Mouse (Mus musculus) forebrain, embryonic 13.5 days (tissue): ENCODE data around the gene Cadm1. TPM values are rescaled to one million over a fixed set of nuclear protein-coding genes. Genes with fewer than 3 reads are reported as not detected.
A peak's percentile ranks its signal among the peaks of the same experiment; 100 is the strongest.

Experiments
- ATAC-seq: fragments of 200-750 bp; cut with Nextera tagmentation; 2 replicates; pipeline ENCODE4 v1.8.0; 2017
- H3K27ac ChIP-seq: fragments of 300-500 bp; sonication (generic); 2 replicates; pipeline ENCODE4 v1.5.1; 2015; ENCODE audit warnings: inconsistent platforms, mild to moderate bottlenecking, moderate library complexity
- H3K27me3 ChIP-seq: fragments of 300-500 bp; sonication (generic); 2 replicates; pipeline ENCODE4 v1.6.1; 2015; ENCODE audit warnings: mild to moderate bottlenecking, inconsistent platforms
- H3K36me3 ChIP-seq: fragments of 300-500 bp; sonication (generic); 2 replicates; pipeline ENCODE4 v1.6.1; 2015; ENCODE audit warnings: mild to moderate bottlenecking, inconsistent platforms; ENCODE audit not compliant: poor library complexity, severe bottlenecking
- H3K4me1 ChIP-seq: fragments of 300-500 bp; sonication (generic); 2 replicates; pipeline ENCODE4 v1.6.1; 2015; ENCODE audit warnings: inconsistent platforms
- H3K4me2 ChIP-seq: fragments of 300-500 bp; sonication (generic); 2 replicates; pipeline ENCODE4 v1.6.1; 2015; ENCODE audit warnings: inconsistent platforms, mild to moderate bottlenecking, moderate library complexity
- H3K4me3 ChIP-seq: fragments of 300-500 bp; sonication (generic); 2 replicates; pipeline ENCODE4 v1.5.1; 2015; ENCODE audit warnings: mild to moderate bottlenecking, inconsistent platforms
- H3K9ac ChIP-seq: fragments of 300-500 bp; sonication (generic); 2 replicates; pipeline ENCODE4 v1.6.1; 2015; ENCODE audit warnings: mild to moderate bottlenecking, inconsistent platforms
- H3K9me3 ChIP-seq: fragments of 300-500 bp; sonication (generic); replicated peaks from 2 replicates; pipeline ENCODE4 v1.6.1; 2016; ENCODE audit warnings: inconsistent platforms
- WGBS: fragments of 180-500 bp; shearing (Covaris S2); methylation state at CpG from one replicate; pipeline ENCODE4 v1.1.7; 2015; 5-methylcytosine and 5-hydroxymethylcytosine counted together
- polyA plus RNA-seq: library from polyadenylated mRNA; unstranded; fragments of >200 nt; fragmentation: Nextera tagmentation; extraction: Ambion mirVana; gene quantifications from 2 replicates; pipeline ENCODE4 v1.2.1, GENCODE M21; 2015

The Cadm1 gene
- polyA plus RNA-seq, 1 experiment from 2014 or later = 140 TPM

DNA sequence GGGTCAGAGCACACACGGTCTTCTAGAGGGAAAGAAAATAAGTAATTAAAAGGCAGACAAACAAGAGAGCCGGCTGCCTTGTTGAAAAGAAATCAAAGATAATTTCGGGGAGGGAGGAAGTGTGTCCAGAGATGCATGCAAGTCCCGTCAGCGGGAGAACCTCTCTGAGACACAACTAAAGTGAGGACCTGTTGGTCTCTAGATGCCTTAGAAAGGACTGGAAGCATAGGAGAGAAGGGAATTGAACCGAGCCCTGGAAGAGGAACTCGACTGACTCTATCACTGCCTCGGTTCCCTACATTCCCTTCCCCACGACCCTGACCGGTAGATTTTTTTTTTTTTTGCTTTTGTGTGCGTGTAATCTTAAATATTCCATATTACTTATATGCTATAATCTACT, 791 bp upstream of the Cadm1 start:
- H3K4me3 ChIP-seq = peak overlapping the region; percentile 89
- peak overlapping the region; percentile 65 for H3K4me2 ChIP-seq
- 4% methylated on average over 11 of the region's 11 CpGs for WGBS
- H3K36me3 ChIP-seq = no peaks in the 10 kb centered on the region
- peak overlapping the region; percentile 85; the same call in 1 of the 2 replicates for H3K27ac ChIP-seq
- peak overlapping the region; percentile 66 for H3K9ac ChIP-seq
- H3K4me1 ChIP-seq = peaks cover 30% of the 10 kb centered on the region
- H3K27me3 ChIP-seq = no peaks in the 10 kb centered on the region
- no peak for ATAC-seq
- no peaks in the 10 kb centered on the region for H3K9me3 ChIP-seq

GRCm38 (mm10) chr9:47530544-47530921, 560 bp downstream of the Cadm1 start:
- no peaks in the 10 kb centered on the region for H3K9me3 ChIP-seq
- H3K36me3 ChIP-seq = no peaks in the 10 kb centered on the region
- peak overlapping the region; percentile 97 for H3K4me2 ChIP-seq
- peak overlapping the region; percentile 97 for H3K9ac ChIP-seq
- H3K4me1 ChIP-seq = peaks cover 42% of the 10 kb centered on the region
- H3K27ac ChIP-seq = peak overlapping the region; percentile 91
- H3K4me3 ChIP-seq = peak overlapping the region; percentile 89
- ATAC-seq = no peak; the same call in 1 of the 2 replicates
- WGBS = 0% methylated on average over 21 of the region's 30 CpGs
- no peaks in the 10 kb centered on the region for H3K27me3 ChIP-seq

DNA sequence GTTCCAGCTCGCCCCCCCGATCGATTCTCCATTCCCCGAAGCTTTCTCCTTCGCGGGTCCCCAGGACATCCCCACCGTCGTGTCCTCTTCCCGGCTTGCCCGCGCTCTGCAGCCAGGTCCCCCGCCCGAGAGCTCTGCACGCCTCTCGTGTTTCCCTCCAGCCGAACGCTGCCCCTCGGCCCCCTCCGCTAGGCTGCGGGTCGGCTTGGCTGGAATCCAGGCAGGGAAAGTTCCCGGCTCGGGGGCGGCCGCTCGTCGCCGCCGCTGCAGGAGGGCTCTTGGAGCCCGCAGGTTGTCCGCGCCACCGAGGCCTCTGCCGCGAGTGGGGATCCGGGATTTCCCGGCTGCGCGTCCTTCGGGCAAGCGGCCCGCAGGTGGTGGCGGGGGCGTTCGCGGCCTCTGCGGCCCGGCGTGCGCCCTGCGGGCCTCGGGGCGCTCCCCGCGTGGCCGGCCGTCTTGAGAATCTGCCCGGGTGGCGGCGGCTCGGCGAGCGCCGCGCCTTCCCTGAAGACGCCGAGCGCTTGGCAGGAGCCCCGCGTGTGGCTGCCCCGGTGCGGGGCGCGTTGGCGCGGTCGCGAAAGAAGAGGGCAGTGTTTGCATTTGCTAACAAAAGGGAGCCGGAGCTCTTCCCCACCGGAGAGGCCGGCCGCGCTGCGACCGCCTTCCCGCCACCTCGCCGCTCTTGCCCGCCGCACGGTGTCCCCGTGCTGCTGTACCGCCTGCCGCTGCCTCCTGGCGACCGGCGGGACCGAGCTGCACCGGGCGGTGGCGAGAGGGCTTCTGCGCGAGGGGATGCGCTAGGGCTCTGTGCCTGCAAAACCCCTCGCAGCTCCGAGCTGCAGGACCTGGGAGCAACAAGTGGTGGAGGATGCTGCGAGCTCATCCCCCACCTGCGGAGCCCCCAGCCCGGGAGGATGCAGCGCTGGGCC, 1.2 kb downstream of the Cadm1 start:
- peak overlapping the region; percentile 97 for H3K9ac ChIP-seq
- peaks cover 49% of the 10 kb centered on the region for H3K4me1 ChIP-seq
- no peaks in the 10 kb centered on the region for H3K9me3 ChIP-seq
- no peaks in the 10 kb centered on the region for H3K27me3 ChIP-seq
- H3K4me2 ChIP-seq = peak overlapping the region; percentile 97
- under 1% methylated on average over 105 of the region's 110 CpGs for WGBS
- peak overlapping the region; percentile 89 for H3K4me3 ChIP-seq
- H3K36me3 ChIP-seq = no peaks in the 10 kb centered on the region
- H3K27ac ChIP-seq = peak overlapping the region; percentile 91
- ATAC-seq = peak; percentile 14

GRCm38 (mm10) chr9:47532215-47532865, 2.4 kb downstream of the Cadm1 start:
- H3K9ac ChIP-seq = peak overlapping the region; percentile 97
- ATAC-seq = no peak
- no peaks in the 10 kb centered on the region for H3K27me3 ChIP-seq
- no peaks in the 10 kb centered on the region for H3K9me3 ChIP-seq
- peak overlapping the region; percentile 97 for H3K4me2 ChIP-seq
- peak overlapping the region; percentile 31; the same call in 1 of the 2 replicates for H3K27ac ChIP-seq
- under 1% methylated on average over 20 of the region's 20 CpGs for WGBS
- H3K4me1 ChIP-seq = peaks cover 50% of the 10 kb centered on the region
- peak overlapping the region; percentile 89 for H3K4me3 ChIP-seq
- peaks cover 5% of the 10 kb centered on the region; the same call in 1 of the 2 replicates for H3K36me3 ChIP-seq

DNA sequence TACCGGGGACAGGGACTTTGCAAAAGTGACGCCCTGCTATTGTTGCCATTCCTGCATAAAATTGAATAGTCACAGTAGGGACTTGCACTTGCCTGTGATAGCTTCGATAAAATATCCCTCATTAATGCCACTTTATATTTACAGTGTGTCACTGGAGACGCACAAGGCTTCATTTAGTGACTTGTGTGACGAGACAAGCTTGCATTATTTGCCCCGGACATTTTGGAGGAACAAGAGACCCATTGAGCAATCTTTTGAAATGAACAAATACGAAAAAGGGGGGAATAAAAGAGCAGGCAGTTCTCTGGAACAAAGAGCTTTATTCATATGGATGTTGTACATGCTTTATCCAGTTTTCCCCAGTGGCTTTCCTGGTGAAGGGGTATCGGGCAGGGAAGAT, 3.5 kb downstream of the Cadm1 start:
- Histone ChIP-seq H3K9ac (peak overlapping the region; percentile 97), H3K27ac (peak overlapping the region; percentile 31; the same call in 1 of the 2 replicates)
- 1% methylated on average over 8 of the region's 8 CpGs for WGBS

GRCm38 (mm10) chr9:47534573-47535475, 4.9 kb downstream of the Cadm1 start:
- WGBS = 73% methylated on average over 11 of the region's 11 CpGs
- Histone ChIP-seq H3K4me2 (peak overlapping the region; percentile 20), H3K9ac (no peak overlapping the region), H3K4me3 (no peak overlapping the region), H3K9me3 (no peaks in the 10 kb centered on the region), H3K27ac (no peak overlapping the region), H3K27me3 (no peaks in the 10 kb centered on the region), H3K4me1 (peaks cover 50% of the 10 kb centered on the region), H3K36me3 (peaks cover 18% of the 10 kb centered on the region)
- ATAC-seq = no peak

More for the DNA sequence above, 3.5 kb downstream of the Cadm1 start:
- ATAC-seq = no peak
- Histone ChIP-seq H3K4me3 (peak overlapping the region; percentile 89), H3K27me3 (no peaks in the 10 kb centered on the region), H3K36me3 (peaks cover 10% of the 10 kb centered on the region; the same call in 1 of the 2 replicates), H3K9me3 (no peaks in the 10 kb centered on the region), H3K4me1 (peaks cover 55% of the 10 kb centered on the region), H3K4me2 (peak overlapping the region; percentile 97)

DNA sequence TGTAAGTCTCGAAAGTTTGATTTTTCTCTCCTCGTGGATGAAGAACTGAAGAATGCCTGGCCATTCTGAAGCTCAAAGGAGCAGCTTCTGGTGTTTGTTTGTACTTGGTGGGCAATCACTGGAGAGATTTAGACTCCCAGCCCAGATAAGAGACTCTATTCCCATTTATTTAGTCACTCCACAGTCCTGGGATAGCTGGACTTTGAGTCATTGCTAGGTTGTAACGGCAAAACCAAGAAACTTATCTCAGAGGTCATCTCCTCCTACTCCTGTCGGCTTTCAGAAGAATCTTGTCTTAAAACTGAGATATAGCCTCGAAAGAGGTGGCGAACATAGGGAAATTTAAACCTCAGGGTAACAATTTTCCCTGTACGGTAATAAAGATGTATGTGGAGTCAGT, 15.3 kb downstream of the Cadm1 start:
- no peak for ATAC-seq
- no peak overlapping the region for H3K27ac ChIP-seq
- 84% methylated on average over 7 of the region's 7 CpGs for WGBS
- H3K4me3 ChIP-seq = no peak overlapping the region
- no peaks in the 10 kb centered on the region for H3K27me3 ChIP-seq
- no peaks in the 10 kb centered on the region for H3K9me3 ChIP-seq
- peaks cover 17% of the 10 kb centered on the region for H3K4me1 ChIP-seq
- peaks cover 25% of the 10 kb centered on the region for H3K36me3 ChIP-seq
- no peak overlapping the region for H3K4me2 ChIP-seq
- no peak overlapping the region for H3K9ac ChIP-seq

GRCm38 (mm10) chr9:47545667-47546066, 15.7 kb downstream of the Cadm1 start:
- no peak overlapping the region for H3K9ac ChIP-seq
- H3K36me3 ChIP-seq = peaks cover 24% of the 10 kb centered on the region
- H3K27me3 ChIP-seq = no peaks in the 10 kb centered on the region
- 41% methylated on average over 12 of the region's 12 CpGs for WGBS
- no peak overlapping the region for H3K4me3 ChIP-seq
- no peak overlapping the region for H3K27ac ChIP-seq
- no peak overlapping the region for H3K4me2 ChIP-seq
- H3K9me3 ChIP-seq = no peaks in the 10 kb centered on the region
- H3K4me1 ChIP-seq = peaks cover 17% of the 10 kb centered on the region
- ATAC-seq = no peak

DNA sequence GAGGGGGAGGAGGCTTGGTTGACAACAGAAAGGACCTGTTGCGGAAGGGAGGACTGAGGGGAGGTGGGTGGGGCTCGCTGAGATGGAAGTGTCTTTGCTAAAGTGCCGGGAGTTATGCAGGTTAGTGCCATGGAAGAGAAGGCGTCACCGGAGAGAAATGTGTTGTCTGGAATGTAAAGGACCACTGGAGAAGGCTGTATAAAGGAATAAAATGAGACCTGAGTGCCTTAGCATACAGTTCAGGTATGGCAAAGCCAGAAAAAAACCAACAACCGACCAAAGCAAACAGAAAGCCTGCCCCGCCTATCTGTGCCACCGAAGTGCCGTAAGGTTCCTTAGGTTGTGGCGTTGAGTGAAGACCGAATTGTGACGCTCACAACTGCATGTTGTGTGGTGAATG, 18.4 kb downstream of the Cadm1 start:
- ATAC-seq = no peak
- H3K27ac ChIP-seq = no peak overlapping the region
- H3K27me3 ChIP-seq = no peaks in the 10 kb centered on the region
- no peaks in the 10 kb centered on the region for H3K9me3 ChIP-seq
- H3K4me3 ChIP-seq = no peak overlapping the region
- H3K9ac ChIP-seq = no peak overlapping the region
- peaks cover 22% of the 10 kb centered on the region for H3K36me3 ChIP-seq
- H3K4me2 ChIP-seq = no peak overlapping the region
- WGBS = 92% methylated on average over 12 of the region's 12 CpGs
- peaks cover 21% of the 10 kb centered on the region for H3K4me1 ChIP-seq

DNA sequence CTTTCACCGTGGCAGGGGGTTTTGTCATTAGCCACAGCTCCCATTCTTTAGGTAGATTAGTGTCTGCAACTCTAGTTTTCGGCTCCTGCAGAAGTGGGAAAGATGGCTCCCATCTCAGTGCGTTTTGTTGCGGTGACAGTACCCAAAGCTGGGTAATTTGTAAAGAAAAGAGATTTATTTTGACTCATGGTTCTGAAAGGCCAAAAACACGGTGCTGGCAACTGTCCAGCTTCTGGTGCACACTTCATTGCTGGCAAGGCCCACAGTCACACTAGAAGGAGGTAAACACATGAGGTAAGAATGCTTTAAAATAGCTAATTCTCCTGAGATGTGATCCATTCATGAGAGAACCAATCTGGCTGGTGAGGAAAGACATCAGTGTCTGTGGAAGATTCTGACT, 18.9 kb downstream of the Cadm1 start:
- 73% methylated on average over 5 of the region's 5 CpGs for WGBS

GRCm38 (mm10) chr9:47552960-47553575, 23.1 kb downstream of the Cadm1 start:
- H3K4me3 ChIP-seq = no peak overlapping the region
- no peaks in the 10 kb centered on the region for H3K27me3 ChIP-seq
- no peak for ATAC-seq
- H3K36me3 ChIP-seq = peaks cover 12% of the 10 kb centered on the region
- no peaks in the 10 kb centered on the region for H3K9me3 ChIP-seq
- WGBS = 95% methylated on average over 10 of the region's 10 CpGs
- no peak overlapping the region for H3K27ac ChIP-seq
- no peak overlapping the region for H3K4me2 ChIP-seq
- no peak overlapping the region for H3K9ac ChIP-seq
- H3K4me1 ChIP-seq = peaks cover 25% of the 10 kb centered on the region

More for the DNA sequence above, 18.9 kb downstream of the Cadm1 start:
- ATAC-seq = no peak
- Histone ChIP-seq H3K4me1 (peaks cover 21% of the 10 kb centered on the region), H3K36me3 (peaks cover 17% of the 10 kb centered on the region), H3K4me2 (no peak overlapping the region), H3K9ac (no peak overlapping the region), H3K27me3 (no peaks in the 10 kb centered on the region), H3K9me3 (no peaks in the 10 kb centered on the region), H3K4me3 (no peak overlapping the region), H3K27ac (no peak overlapping the region)
